Comparison of ENCODE assay signal across 7 mouse cellular contexts in the genomic region with DNA sequence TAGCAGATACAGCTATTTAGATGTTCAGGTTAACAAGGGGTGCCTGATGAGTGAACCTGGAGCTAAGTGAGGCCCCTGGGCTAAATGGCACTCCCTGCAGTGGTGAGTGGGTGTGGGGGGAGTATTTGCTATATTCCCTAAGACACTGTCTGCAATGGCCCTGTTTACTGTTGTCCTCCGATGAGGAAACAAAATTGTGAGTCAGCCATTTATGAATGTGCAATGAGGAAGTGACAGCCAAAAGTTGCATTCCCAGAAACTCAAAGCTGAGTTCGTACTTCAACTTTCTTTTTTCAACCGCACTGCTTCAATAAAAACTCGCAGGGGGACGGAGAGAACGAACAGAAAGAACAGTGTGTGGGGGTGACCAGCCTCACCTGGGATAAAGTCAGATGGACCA. TPM values are rescaled to one million over a fixed set of nuclear protein-coding genes. Genes with fewer than 3 reads are reported as not detected.
DNase-seq lines count a peak whose midpoint lies in the region; ATAC-seq and TF ChIP-seq lines count a peak whose summit lies in the region.

No protein-coding gene starts in this region.

- H3K36me3 ChIP-seq in lung, embryonic 14.5 days (ENCODE audit: insufficient read depth), result no peaks in the 10 kb centered on the region
- H3K36me3 ChIP-seq in forebrain, embryonic 16.5 days (ENCODE audit: control insufficient read depth, insufficient read depth), result 0 out of 2 replicates have a peak, but pooled peaks cover 4% of the 10 kb centered on the region
- no peaks in the 10 kb centered on the region for H3K36me3 ChIP-seq in liver, embryonic 11.5 days (ENCODE audit: control insufficient read depth, insufficient read depth, low read length)

- H3K27ac ChIP-seq in lung, embryonic 14.5 days (ENCODE audit: low read depth), result peak overlapping the region; percentile 19; the same call in 1 of the 2 replicates
- H3K27ac ChIP-seq in forebrain, embryonic 16.5 days (ENCODE audit: low read length), result no peak overlapping the region
- H3K27ac ChIP-seq in liver, embryonic 11.5 days (ENCODE audit: low read depth, low read length), result no peak overlapping the region
- peak overlapping the region; percentile 73; the same call in 1 of the 2 replicates for H3K27ac ChIP-seq in olfactory bulb, adult 2 months (ENCODE audit: insufficient read depth, low read depth, low read length)

- H3K4me3 ChIP-seq in lung, embryonic 14.5 days (ENCODE audit: low read depth, low read length), result peak overlapping the region; percentile 28
- no peak overlapping the region for H3K4me3 ChIP-seq in forebrain, embryonic 16.5 days (replicated peaks; ENCODE audit: low read length)
- H3K4me3 ChIP-seq in liver, embryonic 11.5 days (ENCODE audit: low read depth, low read length), result peak overlapping the region; percentile 41
- peak overlapping the region; percentile 52; the same call in 1 of the 2 replicates for H3K4me3 ChIP-seq in olfactory bulb, adult 2 months (ENCODE audit: insufficient read depth, low read depth, low read length)

- peaks cover 14% of the 10 kb centered on the region; the same call in 1 of the 2 replicates for H3K4me1 ChIP-seq in lung, embryonic 14.5 days (ENCODE audit: insufficient read depth)
- peaks cover 38% of the 10 kb centered on the region for H3K4me1 ChIP-seq in forebrain, embryonic 16.5 days (replicated peaks; ENCODE audit: control insufficient read depth, insufficient read depth, low read length)
- H3K4me1 ChIP-seq in liver, embryonic 11.5 days (replicated peaks; ENCODE audit: control insufficient read depth, insufficient read depth, low read length), result peaks cover 11% of the 10 kb centered on the region
- H3K4me1 ChIP-seq in olfactory bulb, adult 2 months (ENCODE audit: control insufficient read depth, insufficient read depth, low read length), result peaks cover 11% of the 10 kb centered on the region

- no peak for TF ChIP-seq CTCF in lung, embryonic 14.5 days (IDR thresholded peaks at IDR 0.05; ENCODE audit: low read depth)
- no peak for TF ChIP-seq CTCF in olfactory bulb, adult 2 months (IDR thresholded peaks at IDR 0.05; ENCODE audit: insufficient read depth, low read depth, low read length)

- ATAC-seq in lung, embryonic 14.5 days (ENCODE audit: insufficient read depth), result no peak
- no peak for ATAC-seq in forebrain, embryonic 16.5 days
- ATAC-seq in liver, embryonic 11.5 days (replicated peaks; ENCODE audit: low FRiP score), result no peak

- H3K9ac ChIP-seq in lung, embryonic 14.5 days, result 0 out of 2 replicates have a peak overlapping the region, but pooled peaks have one; percentile 50
- H3K9ac ChIP-seq in forebrain, embryonic 16.5 days (replicated peaks; ENCODE audit: low read depth, low read length), result no peak overlapping the region
- no peak overlapping the region for H3K9ac ChIP-seq in liver, embryonic 11.5 days (ENCODE audit: low read depth, low read length)

- TF ChIP-seq POLR2A in olfactory bulb, adult 2 months (IDR thresholded peaks at IDR 0.05; ENCODE audit: insufficient read depth, low read depth, low read length), result no peak

- DNase-seq in lung, embryonic 14.5 days, result no peak
- DNase-seq in lung, postnatal 4 days, result no peak
- no peak for DNase-seq in liver, embryonic 11.5 days (ENCODE audit: low spot score)
- no peak for DNase-seq in adrenal gland, postnatal 36 days
- DNase-seq in layer of hippocampus, adult 9-10 months (ENCODE audit: low spot score), result no peak

- H3K9me3 ChIP-seq in lung, embryonic 14.5 days (ENCODE audit: low read depth, low read length), result no peaks in the 10 kb centered on the region
- no peaks in the 10 kb centered on the region for H3K9me3 ChIP-seq in forebrain, embryonic 16.5 days (ENCODE audit: control insufficient read depth, low read length)
- H3K9me3 ChIP-seq in liver, embryonic 11.5 days (ENCODE audit: control insufficient read depth, low read length), result no peaks in the 10 kb centered on the region

- 85% methylated on average over 6 of the region's 6 CpGs for whole genome bisulfite sequencing in lung, embryonic 14.5 days
- 82% methylated on average over 6 of the region's 6 CpGs for WGBS in forebrain, embryonic 16.5 days
- 68% methylated on average over 6 of the region's 6 CpGs for WGBS in liver, embryonic 11.5 days
- 76% methylated on average over 6 of the region's 6 CpGs for WGBS in olfactory bulb, adult 2 months

- no peaks in the 10 kb centered on the region for H3K27me3 ChIP-seq in lung, embryonic 14.5 days (ENCODE audit: insufficient read depth, low read length)
- H3K27me3 ChIP-seq in forebrain, embryonic 16.5 days (replicated peaks; ENCODE audit: control insufficient read depth, insufficient read depth, low read length), result no peaks in the 10 kb centered on the region
- no peaks in the 10 kb centered on the region for H3K27me3 ChIP-seq in liver, embryonic 11.5 days (replicated peaks; ENCODE audit: control insufficient read depth, insufficient read depth, low read length)

- H3K4me2 ChIP-seq in lung, embryonic 14.5 days, result peak overlapping the region; percentile 61
- H3K4me2 ChIP-seq in forebrain, embryonic 16.5 days (ENCODE audit: low read length), result peak overlapping the region; percentile 20
- H3K4me2 ChIP-seq in liver, embryonic 11.5 days, result peak overlapping the region; percentile 69

RNA-seq across cellular contexts. Expression of a gene that starts 3.3 kb away (rescaled TPM):
- 6.8 and 7.7 TPM in 2 replicates for polyA plus RNA-seq in lung, embryonic 14.5 days (2014; fragmentation: Nextera tagmentation; extraction: Ambion mirVana)
- polyA plus RNA-seq in forebrain, embryonic 16.5 days (2015; fragmentation: Nextera tagmentation; extraction: Ambion mirVana), result 40.4 and 42.7 TPM in 2 replicates
- 5.4 and 7.2 TPM in 2 replicates for polyA plus RNA-seq in liver, embryonic 11.5 days (2014; fragmentation: Nextera tagmentation; extraction: Ambion mirVana)
- not detected in 2 replicates for polyA plus RNA-seq in olfactory bulb, adult 2 months (2012; ENCODE audit: insufficient read depth, insufficient read length, low replicate concordance, missing spikeins)
- 10 to 100 TPM in 1 of 2 experiments, 1 to 10 TPM in 1; 7.6 to 16.8 TPM for total RNA-seq in adrenal gland, postnatal 36 days (2021)

RNA-seq across cellular contexts. Expression of a gene that starts 12.4 kb away (rescaled TPM):
- polyA plus RNA-seq in lung, embryonic 14.5 days (2014; fragmentation: Nextera tagmentation; extraction: Ambion mirVana), result 0.34 and 0.54 TPM in 2 replicates
- polyA plus RNA-seq in forebrain, embryonic 16.5 days (2015; fragmentation: Nextera tagmentation; extraction: Ambion mirVana), result 32.9 and 34.3 TPM in 2 replicates
- 0.94 and 1.3 TPM in 2 replicates for polyA plus RNA-seq in liver, embryonic 11.5 days (2014; fragmentation: Nextera tagmentation; extraction: Ambion mirVana)
- polyA plus RNA-seq in olfactory bulb, adult 2 months (2012; ENCODE audit: insufficient read depth, insufficient read length, low replicate concordance, missing spikeins), result not detected in 2 replicates
- 1 to 10 TPM; 1.3 to 2.7 TPM for total RNA-seq in adrenal gland, postnatal 36 days (2021)

Comparison
In these comparisons a context has a peak if more than half of its experiments do, and no peak if none do; other contexts are left out.
1. H3K27ac ChIP-seq: peak in lung, embryonic 14.5 days (single experiment) and olfactory bulb, adult 2 months (single experiment); none in forebrain, embryonic 16.5 days (single experiment) and liver, embryonic 11.5 days (single experiment).
2. Peak in every context shown above with its lines, with median percentiles within 50 percentile points of each other: H3K4me2 ChIP-seq.